Mouse (Mus musculus): ENCODE data around the gene Tbx2. TPM values are rescaled to one million over a fixed set of nuclear protein-coding genes. Genes with fewer than 3 reads are reported as not detected.
A peak's percentile ranks its signal among the peaks of the same experiment; 100 is the strongest.

The Tbx2 gene
- polyA plus RNA-seq, 1 experiment from 2014 or later: 1.7 TPM

DNA sequence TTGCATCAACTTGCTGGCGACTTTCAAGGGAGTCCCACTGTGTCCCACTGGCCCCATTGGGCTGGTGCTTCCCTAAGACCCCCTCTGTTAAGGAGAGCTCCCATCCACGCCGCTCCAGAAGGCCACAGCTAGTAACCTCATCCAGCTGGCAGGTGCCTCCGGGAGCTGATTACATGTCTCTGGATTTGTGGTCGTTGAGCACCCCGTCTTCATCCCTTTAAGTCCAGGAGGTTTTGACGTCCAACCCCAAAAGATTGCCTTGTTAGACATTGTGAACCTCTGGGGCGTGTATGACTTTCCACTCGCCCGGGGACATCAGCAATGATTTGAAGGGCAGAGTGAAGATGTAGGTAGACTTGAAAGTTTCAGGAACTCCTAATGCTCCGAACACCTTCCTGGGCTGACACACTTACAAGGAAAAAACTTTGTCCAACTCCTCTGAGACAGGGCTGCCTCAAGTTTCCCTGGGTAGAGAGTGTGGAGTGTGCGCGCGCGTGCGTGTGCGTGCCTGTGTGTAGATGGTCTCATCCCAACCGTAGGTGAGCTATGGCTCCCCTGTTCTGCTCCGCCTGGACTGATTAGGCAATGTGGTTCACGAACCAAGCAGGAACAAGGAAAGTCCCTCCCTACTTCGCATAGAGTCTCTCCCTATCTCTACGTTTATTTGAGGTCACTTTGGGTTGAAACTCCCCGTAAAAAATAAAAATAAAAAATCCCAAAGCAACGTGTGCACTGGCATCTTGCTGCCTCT lies 10.4 kb downstream of the Tbx2 start:
- H3K4me1 ChIP-seq (ENCODE audit: control insufficient read depth, insufficient read depth, low read length): peaks cover 21% of the 10 kb centered on the region

GRCm38 (mm10) chr11:85843347-85843692 lies 11.0 kb downstream of the Tbx2 start:
- H3K27me3 ChIP-seq (replicated peaks; ENCODE audit: control insufficient read depth, insufficient read depth, low read length): peaks cover 40% of the 10 kb centered on the region
- peak overlapping the region; percentile 87 for H3K4me2 ChIP-seq (ENCODE audit: low read depth, low read length)
- under 1% methylated on average over 18 of the region's 18 CpGs for WGBS
- H3K36me3 ChIP-seq (ENCODE audit: control insufficient read depth, insufficient read depth, low read length): no peaks in the 10 kb centered on the region
- peak overlapping the region; percentile 67 for H3K9ac ChIP-seq (ENCODE audit: low read depth, low read length)
- no peaks in the 10 kb centered on the region for H3K9me3 ChIP-seq (ENCODE audit: control insufficient read depth, low read length)
- peaks cover 18% of the 10 kb centered on the region for H3K4me1 ChIP-seq (ENCODE audit: control insufficient read depth, insufficient read depth, low read length)
- H3K27ac ChIP-seq (ENCODE audit: low read length): peak overlapping the region; percentile 65
- peak; percentile 49 for ATAC-seq
- H3K4me3 ChIP-seq (ENCODE audit: low read length): peak overlapping the region; percentile 58

More for the DNA sequence above, 10.4 kb downstream of the Tbx2 start:
- 0 out of 2 replicates have a peak, but pooled peaks have one; percentile 19 for ATAC-seq
- peak overlapping the region; percentile 87 for H3K4me2 ChIP-seq (ENCODE audit: low read depth, low read length)
- no peaks in the 10 kb centered on the region for H3K36me3 ChIP-seq (ENCODE audit: control insufficient read depth, insufficient read depth, low read length)
- WGBS: 12% methylated on average over 24 of the region's 24 CpGs
- H3K27me3 ChIP-seq (replicated peaks; ENCODE audit: control insufficient read depth, insufficient read depth, low read length): peaks cover 45% of the 10 kb centered on the region
- H3K4me3 ChIP-seq (ENCODE audit: low read length): peak overlapping the region; percentile 58
- H3K9ac ChIP-seq (ENCODE audit: low read depth, low read length): peak overlapping the region; percentile 67
- 0 out of 2 replicates have a peak overlapping the region, but pooled peaks have one; percentile 65 for H3K27ac ChIP-seq (ENCODE audit: low read length)
- no peaks in the 10 kb centered on the region for H3K9me3 ChIP-seq (ENCODE audit: control insufficient read depth, low read length)

- Histone ChIP-seq H3K9ac (ENCODE audit: low read depth, low read length) (peak overlapping the region; percentile 67), H3K4me1 (ENCODE audit: control insufficient read depth, insufficient read depth, low read length) (peaks cover 18% of the 10 kb centered on the region), H3K27me3 (replicated peaks; ENCODE audit: control insufficient read depth, insufficient read depth, low read length) (peaks cover 30% of the 10 kb centered on the region), H3K4me2 (ENCODE audit: low read depth, low read length) (peak overlapping the region; percentile 87), H3K27ac (ENCODE audit: low read length) (peak overlapping the region; percentile 65), H3K4me3 (ENCODE audit: low read length) (peak overlapping the region; percentile 58), H3K36me3 (ENCODE audit: control insufficient read depth, insufficient read depth, low read length) (no peaks in the 10 kb centered on the region), H3K9me3 (ENCODE audit: control insufficient read depth, low read length) (no peaks in the 10 kb centered on the region)
- under 1% methylated on average over 54 of the region's 54 CpGs for WGBS
- peak; percentile 65 for ATAC-seq
Measured at GRCm38 (mm10) chr11:85844144-85844965, 12.0 kb downstream of the Tbx2 start.

- no peak for ATAC-seq
- Histone ChIP-seq H3K36me3 (ENCODE audit: control insufficient read depth, insufficient read depth, low read length) (no peaks in the 10 kb centered on the region), H3K9me3 (ENCODE audit: control insufficient read depth, low read length) (no peaks in the 10 kb centered on the region), H3K27ac (ENCODE audit: low read length) (no peak overlapping the region), H3K27me3 (replicated peaks; ENCODE audit: control insufficient read depth, insufficient read depth, low read length) (peaks cover 24% of the 10 kb centered on the region), H3K4me3 (ENCODE audit: low read length) (peak overlapping the region; percentile 58), H3K4me2 (ENCODE audit: low read depth, low read length) (peak overlapping the region; percentile 87), H3K4me1 (ENCODE audit: control insufficient read depth, insufficient read depth, low read length) (peaks cover 18% of the 10 kb centered on the region), H3K9ac (ENCODE audit: low read depth, low read length) (peak overlapping the region; percentile 67)
- WGBS: 40% methylated on average over 5 of the region's 5 CpGs
Measured at GRCm38 (mm10) chr11:85844971-85845370, 12.6 kb downstream of the Tbx2 start.

- Histone ChIP-seq H3K9me3 (ENCODE audit: control insufficient read depth, low read length) (no peaks in the 10 kb centered on the region), H3K9ac (ENCODE audit: low read depth, low read length) (no peak overlapping the region), H3K27ac (ENCODE audit: low read length) (no peak overlapping the region), H3K4me2 (ENCODE audit: low read depth, low read length) (no peak overlapping the region), H3K4me3 (ENCODE audit: low read length) (no peak overlapping the region), H3K27me3 (replicated peaks; ENCODE audit: control insufficient read depth, insufficient read depth, low read length) (peaks cover 15% of the 10 kb centered on the region), H3K36me3 (ENCODE audit: control insufficient read depth, insufficient read depth, low read length) (no peaks in the 10 kb centered on the region), H3K4me1 (ENCODE audit: control insufficient read depth, insufficient read depth, low read length) (peaks cover 14% of the 10 kb centered on the region)
- ATAC-seq: no peak
- 42% methylated on average over 5 of the region's 5 CpGs for WGBS
Measured at GRCm38 (mm10) chr11:85845921-85846320, 13.6 kb downstream of the Tbx2 start.

- Histone ChIP-seq H3K9ac (ENCODE audit: low read depth, low read length) (no peak overlapping the region), H3K4me1 (ENCODE audit: control insufficient read depth, insufficient read depth, low read length) (peaks cover 14% of the 10 kb centered on the region), H3K36me3 (ENCODE audit: control insufficient read depth, insufficient read depth, low read length) (no peaks in the 10 kb centered on the region), H3K4me2 (ENCODE audit: low read depth, low read length) (no peak overlapping the region), H3K27me3 (replicated peaks; ENCODE audit: control insufficient read depth, insufficient read depth, low read length) (peaks cover 15% of the 10 kb centered on the region), H3K27ac (ENCODE audit: low read length) (no peak overlapping the region), H3K9me3 (ENCODE audit: control insufficient read depth, low read length) (no peaks in the 10 kb centered on the region), H3K4me3 (ENCODE audit: low read length) (no peak overlapping the region)
- WGBS: 76% methylated on average over 4 of the region's 4 CpGs
- no peak for ATAC-seq
Measured at GRCm38 (mm10) chr11:85846509-85846908, 14.2 kb downstream of the Tbx2 start.

GRCm38 (mm10) chr11:85849037-85849436 lies 16.7 kb downstream of the Tbx2 start:
- Histone ChIP-seq H3K27me3 (replicated peaks; ENCODE audit: control insufficient read depth, insufficient read depth, low read length) (peaks cover 8% of the 10 kb centered on the region), H3K4me2 (ENCODE audit: low read depth, low read length) (peak overlapping the region; percentile 48), H3K36me3 (ENCODE audit: control insufficient read depth, insufficient read depth, low read length) (no peaks in the 10 kb centered on the region), H3K4me3 (ENCODE audit: low read length) (peak overlapping the region; percentile 25), H3K9me3 (ENCODE audit: control insufficient read depth, low read length) (no peaks in the 10 kb centered on the region), H3K4me1 (ENCODE audit: control insufficient read depth, insufficient read depth, low read length) (peaks cover 2% of the 10 kb centered on the region; the same call in 1 of the 2 replicates), H3K27ac (ENCODE audit: low read length) (no peak overlapping the region), H3K9ac (ENCODE audit: low read depth, low read length) (no peak overlapping the region)
- ATAC-seq: peak; percentile 54
- WGBS: 2% methylated on average over 21 of the region's 21 CpGs

DNA sequence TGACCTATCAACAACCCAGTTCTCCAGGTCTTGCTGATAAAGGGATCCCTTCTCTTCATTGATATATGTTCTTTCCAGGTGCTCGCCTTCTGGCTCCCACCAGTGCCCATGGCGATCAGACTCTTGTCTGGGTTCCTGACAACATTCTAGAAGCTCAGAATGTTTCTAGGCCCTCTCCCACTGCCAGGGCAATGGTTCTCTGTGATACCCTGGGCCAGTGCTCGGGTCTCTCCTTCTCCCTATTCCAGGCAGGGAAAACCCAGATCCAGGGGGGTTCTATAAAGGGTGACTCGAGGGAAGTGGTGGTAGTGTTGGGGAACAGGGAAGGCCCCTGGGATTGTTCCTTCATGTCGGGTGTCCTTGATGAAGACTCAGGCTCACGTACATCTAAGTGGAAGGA lies 17.9 kb downstream of the Tbx2 start, which contains the start of gene Gm11444:
TSS of gene Gm11444 (minus strand) at position 101 of the 400 bp plus-strand sequence.
- H3K9me3 ChIP-seq (ENCODE audit: control insufficient read depth, low read length): no peaks in the 10 kb centered on the region
- no peak within 1 kb of the TSS for H3K9ac ChIP-seq (ENCODE audit: low read depth, low read length)
- WGBS: 89% methylated on average over 6 of the region's 6 CpGs
- H3K4me1 ChIP-seq (ENCODE audit: control insufficient read depth, insufficient read depth, low read length): peaks cover 2% of the 10 kb centered on the region; the same call in 1 of the 2 replicates
- no peak within 1 kb of the TSS for H3K27ac ChIP-seq (ENCODE audit: low read length)
- ATAC-seq: no peak
- no peak within 1 kb of the TSS for H3K4me3 ChIP-seq (ENCODE audit: low read length)
- peak within 1 kb of the TSS; percentile 48; the same call in 1 of the 2 replicates for H3K4me2 ChIP-seq (ENCODE audit: low read depth, low read length)
- no peaks in the 10 kb centered on the region for H3K36me3 ChIP-seq (ENCODE audit: control insufficient read depth, insufficient read depth, low read length)
- H3K27me3 ChIP-seq (replicated peaks; ENCODE audit: control insufficient read depth, insufficient read depth, low read length): peaks cover 8% of the 10 kb centered on the region

DNA sequence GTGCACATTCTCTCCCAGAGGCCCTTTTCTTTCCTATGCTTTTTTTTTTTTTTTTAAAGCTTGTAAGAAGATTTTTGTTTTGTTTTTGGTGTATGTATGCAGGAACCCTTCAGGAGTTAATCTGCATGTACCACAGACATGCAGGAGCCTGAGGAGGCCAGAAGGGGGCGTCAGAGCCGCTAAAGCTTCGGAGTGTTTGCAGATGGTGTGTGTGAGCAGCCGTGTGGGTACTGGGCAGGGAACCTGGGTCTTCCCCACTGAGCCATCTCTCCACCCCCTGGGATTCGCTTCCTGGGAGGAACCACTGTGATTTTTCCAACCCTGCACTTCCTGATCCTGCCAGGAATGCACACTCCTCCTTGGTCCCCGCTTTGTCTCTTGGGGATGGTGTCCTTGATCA lies 18.4 kb downstream of the Tbx2 start:
- Histone ChIP-seq H3K4me3 (ENCODE audit: low read length) (no peak overlapping the region), H3K4me1 (ENCODE audit: control insufficient read depth, insufficient read depth, low read length) (peaks cover 2% of the 10 kb centered on the region; the same call in 1 of the 2 replicates), H3K36me3 (ENCODE audit: control insufficient read depth, insufficient read depth, low read length) (no peaks in the 10 kb centered on the region), H3K27ac (ENCODE audit: low read length) (no peak overlapping the region), H3K9me3 (ENCODE audit: control insufficient read depth, low read length) (no peaks in the 10 kb centered on the region), H3K27me3 (replicated peaks; ENCODE audit: control insufficient read depth, insufficient read depth, low read length) (peaks cover 3% of the 10 kb centered on the region), H3K4me2 (ENCODE audit: low read depth, low read length) (no peak overlapping the region), H3K9ac (ENCODE audit: low read depth, low read length) (no peak overlapping the region)
- ATAC-seq: no peak
- 38% methylated on average over 6 of the region's 6 CpGs for WGBS

Data from intestine, embryonic 16.5 days (tissue).